Mouse (Mus musculus) cerebellum, adult 2 months (tissue): Measurements from ENCODE around the gene Adcy2.

Experiments
- CTCF ChIP-seq: fragments of 200-500 bp; IDR thresholded peaks from 2 replicates; pipeline ENCODE4 v1.5.1; 2011; ENCODE audit warnings: low read depth, mild to moderate bottlenecking, control low read depth, low read length, moderate library complexity, borderline replicate concordance; ENCODE audit not compliant: insufficient read depth
- POLR2A ChIP-seq: fragments of 200-500 bp; IDR thresholded peaks from 2 replicates; pipeline ENCODE4 v1.6.1; 2011; ENCODE audit warnings: low read length, control low read depth, borderline replicate concordance; ENCODE audit not compliant: insufficient read depth

DNA sequence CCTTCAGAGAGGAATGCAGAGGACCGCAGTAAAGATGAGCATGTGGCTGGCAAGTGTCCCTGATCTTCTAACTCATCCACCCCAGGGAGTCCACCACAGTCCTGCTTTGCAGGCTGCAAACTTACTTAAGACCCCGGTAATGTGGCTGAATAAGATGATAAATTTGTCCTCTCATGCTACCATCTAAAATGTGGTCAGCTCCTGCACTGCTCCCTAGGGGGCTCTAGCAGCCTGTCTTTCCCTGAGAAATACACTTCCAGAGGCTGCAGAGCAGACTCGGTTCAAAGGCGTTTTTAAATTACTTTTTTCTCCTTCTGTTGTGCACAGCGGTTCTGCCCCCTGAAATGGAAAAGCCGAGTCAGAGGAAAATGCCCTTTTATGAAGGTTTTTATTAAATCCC lies 398.2 kb downstream of the Adcy2 start:
- no peak for TF ChIP-seq POLR2A
- TF ChIP-seq CTCF = peak; percentile 34; the same call in 1 of the 2 replicates
